Mouse (Mus musculus) erythroblast, embryonic 14.5 days (primary cell): ENCODE measurements around the gene 9130409I23Rik.

Experiments used
- GATA1 ChIP-seq: IDR thresholded peaks from 2 replicates; pipeline ENCODE4 v1.6.1; 2012; ENCODE audit warnings: low read length, inconsistent platforms, mixed read lengths
- TAL1 ChIP-seq: IDR thresholded peaks from 3 replicates; pipeline ENCODE4 v1.6.1; 2012; ENCODE audit warnings: low read length, inconsistent platforms, mixed read lengths

GRCm38 (mm10) chr1:181063991-181064390 lies 13.0 kb downstream of the 9130409I23Rik start:
- TF ChIP-seq TAL1: no peak
- TF ChIP-seq GATA1: no peak
